Comparison of ENCODE assay signal across 8 mouse cellular contexts in the genomic region with DNA sequence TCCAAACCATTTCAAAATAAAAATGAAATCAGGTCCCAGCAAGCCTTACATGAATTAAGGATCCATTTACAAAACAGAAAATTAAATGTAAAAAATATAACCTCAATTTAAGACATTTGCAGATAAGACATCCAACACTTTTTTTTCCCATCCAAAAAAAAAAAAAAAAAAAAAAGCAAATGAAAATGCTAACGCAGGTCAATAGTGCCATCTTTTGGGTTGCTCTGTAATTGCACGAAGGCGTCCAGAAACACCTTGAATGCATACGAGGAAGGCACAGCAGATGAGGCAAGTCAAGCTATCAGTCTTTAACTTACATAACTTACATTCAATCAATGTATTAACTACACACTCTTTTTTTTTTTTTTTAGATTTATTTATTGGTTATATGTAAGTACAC. TPM values are rescaled to one million over a fixed set of nuclear protein-coding genes. Genes with fewer than 3 reads are reported as not detected.
DNase-seq lines count a peak whose midpoint lies in the region; ATAC-seq and TF ChIP-seq lines count a peak whose summit lies in the region.

No protein-coding gene starts in this region.

- H3K4me2 ChIP-seq in kidney, postnatal 0 days (ENCODE audit: low read length) = no peak overlapping the region

- WGBS in heart, adult 2 months = 17% methylated on average over 4 of the region's 4 CpGs
- 28% methylated on average over 4 of the region's 4 CpGs for WGBS in kidney, postnatal 0 days

- peak; percentile 88 for TF ChIP-seq CTCF in heart, adult 2 months (IDR thresholded peaks at IDR 0.05)
- peak; percentile 83 for TF ChIP-seq CTCF in kidney, postnatal 0 days (IDR thresholded peaks at IDR 0.05; ENCODE audit: low read depth)

- no peak overlapping the region for H3K27ac ChIP-seq in heart, adult 2 months
- H3K27ac ChIP-seq in kidney, postnatal 0 days = no peak overlapping the region

- H3K79me2 ChIP-seq in heart, adult 2 months (replicated peaks; ENCODE audit: control insufficient read depth, insufficient read depth, low read length) = no peaks in the 10 kb centered on the region

- H3K36me3 ChIP-seq in heart, adult 2 months (ENCODE audit: control insufficient read depth, insufficient read depth, low read length) = no peaks in the 10 kb centered on the region
- H3K36me3 ChIP-seq in kidney, postnatal 0 days (ENCODE audit: insufficient read depth, low read length) = 0 out of 2 replicates have a peak, but pooled peaks cover 3% of the 10 kb centered on the region

- no peaks in the 10 kb centered on the region for H3K9me3 ChIP-seq in kidney, postnatal 0 days (replicated peaks; ENCODE audit: low read length)

- no peak; the same call in 1 of the 2 replicates for ATAC-seq in kidney, postnatal 0 days (replicated peaks; ENCODE audit: low FRiP score, low read depth)

- H3K4me1 ChIP-seq in heart, adult 2 months (ENCODE audit: control insufficient read depth, insufficient read depth, low read length) = no peaks in the 10 kb centered on the region
- no peaks in the 10 kb centered on the region for H3K4me1 ChIP-seq in kidney, postnatal 0 days (replicated peaks; ENCODE audit: insufficient read depth, low read length)

- H3K27me3 ChIP-seq in heart, adult 2 months (ENCODE audit: control insufficient read depth, insufficient read depth, low read length) = no peaks in the 10 kb centered on the region
- H3K27me3 ChIP-seq in kidney, postnatal 0 days (ENCODE audit: insufficient read depth, low read length) = no peaks in the 10 kb centered on the region

- intact Hi-C loops in heart, adult 2 months (cut with DNase I) = loop anchor here (10.0 kb wide), 3 partner anchors 230 to 1420 kb away; no protein-coding TSS in a partner anchor
- intact Hi-C loops in heart, postnatal 25 days (cut with DNase I) = loop anchor here (10.0 kb wide), 3 partner anchors 200 to 420 kb away; no protein-coding TSS in a partner anchor

- 0 out of 2 replicates have a peak, but pooled peaks have one; percentile 35 for TF ChIP-seq EP300 in heart, adult 2 months (IDR thresholded peaks at IDR 0.05; ENCODE audit: insufficient read depth, low read depth, low read length)

- H3K9ac ChIP-seq in heart, adult 2 months (ENCODE audit: low read depth, low read length) = no peak overlapping the region
- H3K9ac ChIP-seq in kidney, postnatal 0 days (ENCODE audit: low read depth, low read length) = no peak overlapping the region

- no peak for TF ChIP-seq POLR2A in heart, adult 2 months (IDR thresholded peaks at IDR 0.05; ENCODE audit: insufficient read depth, low read depth, low read length)

- H3K4me3 ChIP-seq in heart, adult 2 months = no peak overlapping the region
- no peak overlapping the region for H3K4me3 ChIP-seq in kidney, postnatal 0 days (replicated peaks; ENCODE audit: low read depth, low read length)

- DNase-seq in heart, adult 2 months = no peak
- no peak for DNase-seq in heart, postnatal 25 days (ENCODE audit: low spot score)
- DNase-seq in testis, postnatal 10 days (ENCODE audit: low spot score) = peak; percentile 50
- no peak for DNase-seq in testis, postnatal 14 days (ENCODE audit: low spot score)
- peak; percentile 56 for DNase-seq in cerebellum, adult 8-10 months
- DNase-seq in kidney, postnatal 0 days (ENCODE audit: low spot score) = peak; percentile 69
- peak; percentile 56 for DNase-seq in naive thymus-derived CD4-positive, alpha-beta T cell, adult 2 months (ENCODE audit: low read depth)
- no peak for DNase-seq in ovary, postnatal 10 days (ENCODE audit: low spot score)

RNA-seq across cellular contexts. Expression of a gene that starts 20.3 kb away (rescaled TPM):
- total RNA-seq in heart, adult 2 months (2021) = 10 to 100 TPM; 29.9 to 30.3 TPM
- 3.9 and 6.8 TPM in 2 replicates for polyA plus RNA-seq in heart, adult 2 months (2012; rRNA removed)
- total RNA-seq in heart, postnatal 25 days (2021) = 10 to 100 TPM; 33.7 to 34.2 TPM
- 30.1 and 33.5 TPM in 2 replicates for polyA plus RNA-seq in kidney, postnatal 0 days (2015; fragmentation: Nextera tagmentation; extraction: Ambion mirVana)

Comparison
In these comparisons a context has a peak if more than half of its experiments do, and no peak if none do; other contexts are left out.
1. DNase-seq: peak in testis, postnatal 10 days (single experiment), cerebellum, adult 8-10 months (single experiment), kidney, postnatal 0 days (single experiment) and naive thymus-derived CD4-positive, alpha-beta T cell, adult 2 months (single experiment); none in heart, adult 2 months (0 of 2), heart, postnatal 25 days (single experiment), testis, postnatal 14 days (single experiment) and ovary, postnatal 10 days (single experiment).